Mouse (Mus musculus) lung, adult 2 months (tissue): ENCODE data around the gene Nicn1.
A peak's percentile ranks its signal among the peaks of the same experiment; 100 is the strongest.

ENCODE experiments used
- CTCF ChIP-seq: fragments of 200-500 bp; IDR thresholded peaks from 2 replicates; pipeline ENCODE4 v1.5.1; 2011; ENCODE audit warnings: mild to moderate bottlenecking, low read length, control low read depth; ENCODE audit not compliant: insufficient read depth
- POLR2A ChIP-seq: fragments of 200-500 bp; IDR thresholded peaks from 2 replicates; pipeline ENCODE4 v1.6.1; 2011; ENCODE audit warnings: low read depth, mild to moderate bottlenecking, control low read depth, low read length, borderline replicate concordance; ENCODE audit errors: extremely low read depth

- no peak for TF ChIP-seq CTCF
- peak; percentile 39; the same call in 1 of the 2 replicates for TF ChIP-seq POLR2A
Measured at GRCm38 (mm10) chr9:108339886-108340257, 49.6 kb downstream of the Nicn1 start.
